Comparison of ENCODE assay signal across 29 mouse cellular contexts in genomic region chr8:104342426-104342825, GRCm38 (mm10). TPM values are rescaled to one million over a fixed set of nuclear protein-coding genes. Genes with fewer than 3 reads are reported as not detected.
A peak's percentile ranks its signal among the peaks of the same experiment; 100 is the strongest.
DNase-seq lines count a peak whose midpoint lies in the region; ATAC-seq and TF ChIP-seq lines count a peak whose summit lies in the region.
"Had no signal": no experiment of that assay in that cellular context is flagged by ENCODE, and none has a peak within 500 bp of the region (broad histone marks: within the 10 kb centered on the region; RNA-seq: fewer than 3 reads in every experiment).

No protein-coding gene starts in this region.

- H3K9me3 ChIP-seq in heart, embryonic 15.5 days (replicated peaks), result no peaks in the 10 kb centered on the region
- no peaks in the 10 kb centered on the region for H3K9me3 ChIP-seq in heart, embryonic 12.5 days (replicated peaks)
- H3K9me3 ChIP-seq in lung, embryonic 14.5 days (ENCODE audit: low read depth, low read length), result no peaks in the 10 kb centered on the region
- no peaks in the 10 kb centered on the region for H3K9me3 ChIP-seq in hindbrain, embryonic 10.5 days
- H3K9me3 ChIP-seq: embryonic facial prominence, embryonic 15.5 days; forebrain, embryonic 15.5 days; hindbrain, embryonic 15.5 days; intestine, embryonic 15.5 days; limb, embryonic 15.5 days; liver, embryonic 15.5 days; neural tube, embryonic 12.5 days had no signal

- H3K9ac ChIP-seq in heart, embryonic 15.5 days, result no peak overlapping the region
- H3K9ac ChIP-seq in heart, embryonic 12.5 days, result no peak overlapping the region
- no peak overlapping the region for H3K9ac ChIP-seq in lung, embryonic 14.5 days
- H3K9ac ChIP-seq: embryonic facial prominence, embryonic 15.5 days; forebrain, embryonic 15.5 days; hindbrain, embryonic 15.5 days; liver, embryonic 15.5 days; neural tube, embryonic 12.5 days had no signal

- peak overlapping the region; percentile 89 for H3K4me2 ChIP-seq in heart, embryonic 15.5 days
- H3K4me2 ChIP-seq in heart, embryonic 12.5 days, result no peak overlapping the region; the same call in 1 of the 2 replicates
- H3K4me2 ChIP-seq in lung, embryonic 14.5 days, result 0 out of 2 replicates have a peak overlapping the region, but pooled peaks have one; percentile 7
- H3K4me2 ChIP-seq: forebrain, embryonic 15.5 days had no signal

- peak; percentile 86 for DNase-seq in heart, adult 11 months
- DNase-seq in heart, adult 9 months (ENCODE audit: low spot score in 2 of 2), result no peak
- DNase-seq in lung, embryonic 14.5 days, result no peak
- DNase-seq in lung, adult 2 months, result no peak
- DNase-seq in hindbrain, embryonic 10.5 days (ENCODE audit: low spot score), result no peak
- DNase-seq: adrenal gland, adult 8-10 months; cerebellum, adult 2 months; cerebellum, postnatal 25 days; gastrocnemius, postnatal 14 days; layer of hippocampus, adult 9-11 months; lung, postnatal 36 days; midbrain, embryonic 14.5 days; right cerebral cortex, postnatal 14 days; spleen, adult 18-20 months had no signal

- TF ChIP-seq CTCF in lung, embryonic 14.5 days (IDR thresholded peaks at IDR 0.05; ENCODE audit: low read depth), result no peak
- no peak for TF ChIP-seq CTCF in lung, adult 2 months (IDR thresholded peaks at IDR 0.05; ENCODE audit: insufficient read depth, low read length)

- peaks cover 23% of the 10 kb centered on the region for H3K36me3 ChIP-seq in heart, embryonic 15.5 days
- H3K36me3 ChIP-seq in heart, embryonic 12.5 days, result peaks cover 31% of the 10 kb centered on the region
- peaks cover 40% of the 10 kb centered on the region for H3K36me3 ChIP-seq in lung, embryonic 14.5 days (ENCODE audit: insufficient read depth)
- H3K36me3 ChIP-seq in hindbrain, embryonic 10.5 days, result peaks cover 31% of the 10 kb centered on the region
- H3K36me3 ChIP-seq: forebrain, embryonic 15.5 days; hindbrain, embryonic 15.5 days had no signal

- H3K4me1 ChIP-seq in heart, embryonic 15.5 days (replicated peaks), result peaks cover 44% of the 10 kb centered on the region
- H3K4me1 ChIP-seq in heart, embryonic 12.5 days (replicated peaks), result peaks cover 35% of the 10 kb centered on the region
- H3K4me1 ChIP-seq in lung, embryonic 14.5 days (ENCODE audit: insufficient read depth), result no peaks in the 10 kb centered on the region
- H3K4me1 ChIP-seq in lung, adult 2 months (ENCODE audit: control insufficient read depth, insufficient read depth, low read length), result no peaks in the 10 kb centered on the region; the same call in none of the 2 replicates
- no peaks in the 10 kb centered on the region for H3K4me1 ChIP-seq in brown adipose tissue, adult 24 weeks (ENCODE audit: control insufficient read depth, insufficient read depth, insufficient read length, low read length)
- peaks cover 41% of the 10 kb centered on the region for H3K4me1 ChIP-seq in hindbrain, embryonic 10.5 days (replicated peaks)

- no peak overlapping the region for H3K4me3 ChIP-seq in heart, embryonic 15.5 days
- no peak overlapping the region for H3K4me3 ChIP-seq in heart, embryonic 12.5 days
- H3K4me3 ChIP-seq in lung, embryonic 14.5 days (ENCODE audit: low read depth, low read length), result no peak overlapping the region
- no peak overlapping the region for H3K4me3 ChIP-seq in lung, adult 2 months (replicated peaks; ENCODE audit: extremely low read depth, low read depth, low read length)
- H3K4me3 ChIP-seq in brown adipose tissue, adult 24 weeks (ENCODE audit: insufficient read depth, low read depth, low read length), result no peak overlapping the region
- H3K4me3 ChIP-seq in hindbrain, embryonic 10.5 days, result no peak overlapping the region
- H3K4me3 ChIP-seq: forebrain, embryonic 15.5 days; liver, embryonic 15.5 days; neural tube, embryonic 12.5 days had no signal

- no peak for TF ChIP-seq POLR2A in lung, adult 2 months (IDR thresholded peaks at IDR 0.05; ENCODE audit: borderline replicate concordance, extremely low read depth, low read depth, low read length)

- no peaks in the 10 kb centered on the region for H3K27me3 ChIP-seq in heart, embryonic 15.5 days
- H3K27me3 ChIP-seq in heart, embryonic 12.5 days (replicated peaks), result no peaks in the 10 kb centered on the region
- H3K27me3 ChIP-seq in lung, embryonic 14.5 days (ENCODE audit: insufficient read depth, low read length), result no peaks in the 10 kb centered on the region
- H3K27me3 ChIP-seq in hindbrain, embryonic 10.5 days (ENCODE audit: insufficient read depth, poor library complexity, severe bottlenecking), result no peaks in the 10 kb centered on the region
- H3K27me3 ChIP-seq: embryonic facial prominence, embryonic 15.5 days; forebrain, embryonic 15.5 days; hindbrain, embryonic 15.5 days; intestine, embryonic 15.5 days; limb, embryonic 15.5 days; neural tube, embryonic 12.5 days had no signal

- WGBS in heart, embryonic 15.5 days, result 61% methylated on average over 5 of the region's 5 CpGs
- 54% methylated on average over 5 of the region's 5 CpGs for WGBS in heart, embryonic 12.5 days
- WGBS in lung, embryonic 14.5 days, result 58% methylated on average over 5 of the region's 5 CpGs
- WGBS in lung, adult 2 months, result 49% methylated on average over 5 of the region's 5 CpGs
- 82% methylated on average over 5 of the region's 5 CpGs for WGBS in hindbrain, embryonic 10.5 days

- no peak for ATAC-seq in heart, embryonic 15.5 days (replicated peaks; ENCODE audit: insufficient number of reproducible peaks, insufficient read depth, low FRiP score, low read depth)
- no peak for ATAC-seq in heart, embryonic 12.5 days (ENCODE audit: insufficient number of reproducible peaks, low FRiP score)
- ATAC-seq in lung, embryonic 14.5 days (ENCODE audit: insufficient read depth), result no peak
- ATAC-seq: activated CD4-positive, CD25-positive, alpha-beta regulatory T cell, adult 4 months; forebrain, embryonic 15.5 days; intestine, embryonic 15.5 days had no signal

- H3K27ac ChIP-seq in heart, embryonic 15.5 days, result no peak overlapping the region
- no peak overlapping the region for H3K27ac ChIP-seq in heart, embryonic 12.5 days (ENCODE audit: poor library complexity, severe bottlenecking)
- no peak overlapping the region for H3K27ac ChIP-seq in lung, embryonic 14.5 days (ENCODE audit: low read depth)
- peak overlapping the region; percentile 49 for H3K27ac ChIP-seq in brown adipose tissue, adult 24 weeks (replicated peaks; ENCODE audit: low read depth, low read length)
- no peak overlapping the region for H3K27ac ChIP-seq in hindbrain, embryonic 10.5 days
- H3K27ac ChIP-seq: forebrain, embryonic 15.5 days; hindbrain, embryonic 15.5 days; liver, embryonic 15.5 days; neural tube, embryonic 12.5 days had no signal

RNA-seq across cellular contexts. Expression of gene Cmtm3, which starts 3.2 kb away (rescaled TPM):
- polyA plus RNA-seq in heart, embryonic 15.5 days (2015; fragmentation: Nextera tagmentation; extraction: Ambion mirVana), result 82.3 and 90.3 TPM in 2 replicates
- 107 and 112 TPM in 2 replicates for polyA plus RNA-seq in heart, embryonic 12.5 days (2016; fragmentation: Nextera tagmentation; extraction: Ambion mirVana)
- polyA plus RNA-seq in lung, embryonic 14.5 days (2014; fragmentation: Nextera tagmentation; extraction: Ambion mirVana), result 156 and 164 TPM in 2 replicates
- 154 and 173 TPM in 2 replicates for polyA plus RNA-seq in lung, adult 2 months (2012; rRNA removed)
- 12.1 and 15.1 TPM in 2 replicates for polyA plus RNA-seq in brown adipose tissue, adult 24 weeks (2012; ENCODE audit: insufficient read depth, insufficient read length, missing spikeins)
- 76.5 and 83.1 TPM in 2 replicates for polyA plus RNA-seq in hindbrain, embryonic 10.5 days (2016; fragmentation: Nextera tagmentation; extraction: Ambion mirVana)

RNA-seq across cellular contexts. Expression of gene Cmtm2b, which starts 20.4 kb away (rescaled TPM):
- polyA plus RNA-seq in heart, embryonic 15.5 days (2015; fragmentation: Nextera tagmentation; extraction: Ambion mirVana), result not detected in 2 replicates
- polyA plus RNA-seq in heart, embryonic 12.5 days (2016; fragmentation: Nextera tagmentation; extraction: Ambion mirVana), result not detected in 2 replicates
- polyA plus RNA-seq in lung, embryonic 14.5 days (2014; fragmentation: Nextera tagmentation; extraction: Ambion mirVana), result not detected in 2 replicates
- polyA plus RNA-seq in lung, adult 2 months (2012; rRNA removed), result not detected in 2 replicates
- polyA plus RNA-seq in brown adipose tissue, adult 24 weeks (2012; ENCODE audit: insufficient read depth, insufficient read length, missing spikeins), result not detected in 2 replicates
- not detected in 2 replicates for polyA plus RNA-seq in hindbrain, embryonic 10.5 days (2016; fragmentation: Nextera tagmentation; extraction: Ambion mirVana)
- polyA plus RNA-seq: activated CD4-positive, CD25-positive, alpha-beta regulatory T cell, adult 4 months; C2C12; cerebellum, adult 2 months; embryonic facial prominence, embryonic 15.5 days; forebrain, embryonic 15.5 days; hindbrain, embryonic 15.5 days; intestine, embryonic 15.5 days; kidney, embryonic 16.5 days; large intestine, adult 2 months; limb, embryonic 15.5 days; liver, embryonic 15.5 days; midbrain, embryonic 14.5 days; neural tube, embryonic 12.5 days; thymus, postnatal 0 days had no signal

RNA-seq across cellular contexts. Expression of gene Gm11020, which starts 21.1 kb away (rescaled TPM):
- not detected in 2 replicates for polyA plus RNA-seq in heart, embryonic 15.5 days (2015; fragmentation: Nextera tagmentation; extraction: Ambion mirVana)
- polyA plus RNA-seq in heart, embryonic 12.5 days (2016; fragmentation: Nextera tagmentation; extraction: Ambion mirVana), result not detected in 2 replicates
- not detected in 2 replicates for polyA plus RNA-seq in lung, embryonic 14.5 days (2014; fragmentation: Nextera tagmentation; extraction: Ambion mirVana)
- not detected in 2 replicates for polyA plus RNA-seq in lung, adult 2 months (2012; rRNA removed)
- polyA plus RNA-seq in brown adipose tissue, adult 24 weeks (2012; ENCODE audit: insufficient read depth, insufficient read length, missing spikeins), result not detected in 2 replicates
- polyA plus RNA-seq in hindbrain, embryonic 10.5 days (2016; fragmentation: Nextera tagmentation; extraction: Ambion mirVana), result not detected in 2 replicates
- polyA plus RNA-seq: activated CD4-positive, CD25-positive, alpha-beta regulatory T cell, adult 4 months; C2C12; cerebellum, adult 2 months; embryonic facial prominence, embryonic 15.5 days; forebrain, embryonic 15.5 days; hindbrain, embryonic 15.5 days; intestine, embryonic 15.5 days; kidney, embryonic 16.5 days; large intestine, adult 2 months; limb, embryonic 15.5 days; liver, embryonic 15.5 days; midbrain, embryonic 14.5 days; neural tube, embryonic 12.5 days; thymus, postnatal 0 days had no signal

RNA-seq across cellular contexts. Expression of gene Cmtm1, which starts 32.5 kb away (rescaled TPM):
- not detected in 2 replicates for polyA plus RNA-seq in heart, embryonic 15.5 days (2015; fragmentation: Nextera tagmentation; extraction: Ambion mirVana)
- polyA plus RNA-seq in heart, embryonic 12.5 days (2016; fragmentation: Nextera tagmentation; extraction: Ambion mirVana), result not detected in 2 replicates
- not detected in 2 replicates for polyA plus RNA-seq in lung, embryonic 14.5 days (2014; fragmentation: Nextera tagmentation; extraction: Ambion mirVana)
- not detected in 2 replicates for polyA plus RNA-seq in lung, adult 2 months (2012; rRNA removed)
- not detected in 2 replicates for polyA plus RNA-seq in brown adipose tissue, adult 24 weeks (2012; ENCODE audit: insufficient read depth, insufficient read length, missing spikeins)
- polyA plus RNA-seq in hindbrain, embryonic 10.5 days (2016; fragmentation: Nextera tagmentation; extraction: Ambion mirVana), result not detected in 2 replicates
- polyA plus RNA-seq: activated CD4-positive, CD25-positive, alpha-beta regulatory T cell, adult 4 months; C2C12; cerebellum, adult 2 months; embryonic facial prominence, embryonic 15.5 days; forebrain, embryonic 15.5 days; hindbrain, embryonic 15.5 days; intestine, embryonic 15.5 days; kidney, embryonic 16.5 days; large intestine, adult 2 months; limb, embryonic 15.5 days; liver, embryonic 15.5 days; midbrain, embryonic 14.5 days; neural tube, embryonic 12.5 days; thymus, postnatal 0 days had no signal

RNA-seq across cellular contexts. Expression of gene Gm45711, which starts 32.5 kb away (rescaled TPM):
- not detected in 2 replicates for polyA plus RNA-seq in heart, embryonic 15.5 days (2015; fragmentation: Nextera tagmentation; extraction: Ambion mirVana)
- not detected in 2 replicates for polyA plus RNA-seq in heart, embryonic 12.5 days (2016; fragmentation: Nextera tagmentation; extraction: Ambion mirVana)
- polyA plus RNA-seq in lung, embryonic 14.5 days (2014; fragmentation: Nextera tagmentation; extraction: Ambion mirVana), result not detected in 2 replicates
- not detected in 2 replicates for polyA plus RNA-seq in lung, adult 2 months (2012; rRNA removed)
- not detected in 2 replicates for polyA plus RNA-seq in brown adipose tissue, adult 24 weeks (2012; ENCODE audit: insufficient read depth, insufficient read length, missing spikeins)
- not detected in 2 replicates for polyA plus RNA-seq in hindbrain, embryonic 10.5 days (2016; fragmentation: Nextera tagmentation; extraction: Ambion mirVana)
- polyA plus RNA-seq: activated CD4-positive, CD25-positive, alpha-beta regulatory T cell, adult 4 months; C2C12; cerebellum, adult 2 months; embryonic facial prominence, embryonic 15.5 days; forebrain, embryonic 15.5 days; hindbrain, embryonic 15.5 days; intestine, embryonic 15.5 days; kidney, embryonic 16.5 days; large intestine, adult 2 months; limb, embryonic 15.5 days; liver, embryonic 15.5 days; midbrain, embryonic 14.5 days; neural tube, embryonic 12.5 days; thymus, postnatal 0 days had no signal
